Mouse (Mus musculus) myocyte (in vitro differentiated cells): ENCODE measurements at regions not wholly inside any gene's neighbourhood (a gene's known extent, or its start where the extent isn't known, plus 50 kb on each side); places are given as distances from the start of the nearest gene placed in this dataset.

Experiments used
- CEBPB ChIP-seq: IDR thresholded peaks from 2 replicates; pipeline ENCODE4 v1.6.1; 2011; ENCODE audit warnings: mild to moderate bottlenecking, moderate library complexity; ENCODE audit not compliant: poor library complexity, insufficient read depth, severe bottlenecking
- MAX ChIP-seq: IDR thresholded peaks from one replicate; pipeline ENCODE4 v1.6.1; 2011; ENCODE audit warnings: low read depth, mild to moderate bottlenecking, control low read depth
- MYOD1 ChIP-seq, 3 experiments: IDR thresholded peaks; one replicate each; pipeline ENCODE4 v1.6.1; 2011; ENCODE audit warnings: control low read depth in 2 of 3, low read depth in 2 of 3, mild to moderate bottlenecking in 2 of 3, moderate library complexity in 1 of 3; ENCODE audit not compliant: insufficient read length in 2 of 3, control insufficient read depth in 1 of 3
- POLR2A ChIP-seq: IDR thresholded peaks from one replicate; pipeline ENCODE4 v1.6.1; 2011; ENCODE audit warnings: low read depth, mild to moderate bottlenecking, control low read depth, moderate library complexity; ENCODE audit not compliant: insufficient read length
- POLR2AphosphoS2 ChIP-seq: IDR thresholded peaks from one replicate; pipeline ENCODE4 v1.6.1; 2011; ENCODE audit warnings: low read depth, control low read depth; ENCODE audit not compliant: insufficient read length
- REST ChIP-seq: IDR thresholded peaks from one replicate; pipeline ENCODE4 v1.6.1; 2011; ENCODE audit warnings: mild to moderate bottlenecking, control low read depth, moderate library complexity; ENCODE audit not compliant: insufficient read depth, insufficient read length
- TCF12 ChIP-seq: IDR thresholded peaks from one replicate; pipeline ENCODE4 v1.6.1; 2011; ENCODE audit warnings: mild to moderate bottlenecking, control low read depth; ENCODE audit not compliant: poor library complexity, insufficient read depth, severe bottlenecking
- TCF3 ChIP-seq: IDR thresholded peaks from one replicate; pipeline ENCODE4 v1.6.1; 2011; ENCODE audit warnings: low read depth, control low read depth; ENCODE audit not compliant: insufficient read length
- USF1 ChIP-seq: IDR thresholded peaks from one replicate; pipeline ENCODE4 v1.6.1; 2011; ENCODE audit warnings: low read depth, mild to moderate bottlenecking, control low read depth, moderate library complexity

- no peak for TF ChIP-seq POLR2A
- TF ChIP-seq MAX: no peak
- TF ChIP-seq CEBPB: no peak
- no peak for TF ChIP-seq USF1
- no peak for TF ChIP-seq TCF3
- no peak for TF ChIP-seq MYOD1 (IDR thresholded peaks at IDR 0.05; ENCODE audit: control insufficient read depth in 1 of 3, insufficient read length in 2 of 3, low read depth in 2 of 3)
- no peak for TF ChIP-seq POLR2AphosphoS2
- TF ChIP-seq REST: no peak
- TF ChIP-seq TCF12: no peak
These were observed 770.7 kb downstream of the Cps1 start for GRCm38 (mm10) chr1:67893510-67893909.
